Mouse (Mus musculus): ENCODE data around the gene Trpt1. TPM values are rescaled to one million over a fixed set of nuclear protein-coding genes. Genes with fewer than 3 reads are reported as not detected.

Gene Trpt1
- polyA plus RNA-seq, 1 experiment from 2014 or later, result 10.3 TPM

- peaks cover 27% of the 10 kb centered on the region for H3K4me1 ChIP-seq (replicated peaks; ENCODE audit: control insufficient read depth, insufficient read depth, low read length)
- peak overlapping the region; percentile 70 for H3K4me3 ChIP-seq (ENCODE audit: low read depth, low read length)
- peak overlapping the region; percentile 82 for H3K4me2 ChIP-seq (ENCODE audit: low read length)
- H3K9ac ChIP-seq (ENCODE audit: low read length), result peak overlapping the region; percentile 38
- DNase-seq (ENCODE audit: low spot score), result peak; percentile 66
- WGBS, result 11% methylated on average over 11 of the region's 11 CpGs
- no peaks in the 10 kb centered on the region for H3K9me3 ChIP-seq (ENCODE audit: control insufficient read depth, low read length)
- H3K27ac ChIP-seq (ENCODE audit: low read depth), result peak overlapping the region; percentile 10
- H3K27me3 ChIP-seq (replicated peaks; ENCODE audit: control insufficient read depth, insufficient read depth, low read length), result no peaks in the 10 kb centered on the region
- no peak for ATAC-seq (replicated peaks; ENCODE audit: low FRiP score, low TSS enrichment, low read depth)
- H3K36me3 ChIP-seq (ENCODE audit: control insufficient read depth, insufficient read depth, low read length), result peaks cover 41% of the 10 kb centered on the region
These were observed 16.9 kb upstream of the Trpt1 start for GRCm38 (mm10) chr19:6979001-6979479.

DNA sequence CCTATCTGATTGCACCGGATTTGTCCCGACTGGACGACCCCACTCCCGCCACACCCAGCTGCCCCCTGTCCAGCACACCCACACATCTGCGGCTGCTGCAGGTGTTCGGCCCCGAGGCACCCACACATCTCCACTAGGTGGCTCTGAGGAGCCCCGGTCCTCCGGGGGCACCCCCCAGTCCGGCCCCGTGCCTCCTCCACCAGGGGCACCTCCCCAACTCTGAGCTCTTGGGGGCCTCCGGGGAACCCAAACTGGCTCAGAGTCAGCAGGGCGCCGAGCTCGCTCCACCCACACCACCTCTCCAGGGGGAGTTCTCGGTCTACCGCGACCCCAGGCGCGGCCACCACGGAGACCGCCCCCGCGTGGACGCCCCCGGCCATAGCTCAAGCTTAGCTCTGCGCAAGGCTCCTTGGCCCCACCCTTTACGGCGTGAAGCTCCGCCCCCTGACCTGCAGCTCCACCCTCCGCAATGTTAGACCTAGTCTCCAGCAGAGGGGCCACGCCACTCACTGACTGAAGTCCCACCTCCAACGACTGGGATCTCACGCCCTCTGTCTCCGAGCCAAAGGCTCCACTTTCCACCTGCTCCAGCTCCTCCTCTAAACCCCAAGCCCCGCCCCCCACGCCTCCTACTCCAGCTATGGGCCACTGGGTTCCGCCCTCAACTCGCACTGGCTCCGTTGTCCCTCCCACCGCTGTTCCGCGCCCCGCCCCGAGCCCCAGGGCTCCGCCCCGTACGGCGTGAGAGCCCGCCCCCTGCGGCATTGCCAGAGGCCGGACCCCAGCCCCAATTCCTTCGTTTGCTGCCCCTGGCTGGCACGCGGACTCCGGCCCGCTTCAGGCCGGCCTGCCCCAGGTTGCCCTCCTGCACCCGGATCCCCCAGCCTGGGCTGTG is 16.2 kb upstream of the Trpt1 start:
- peak; percentile 100 for DNase-seq (ENCODE audit: low spot score)
- H3K4me3 ChIP-seq (ENCODE audit: low read depth, low read length), result peak overlapping the region; percentile 70
- H3K9me3 ChIP-seq (ENCODE audit: control insufficient read depth, low read length), result no peaks in the 10 kb centered on the region
- peak overlapping the region; percentile 82 for H3K9ac ChIP-seq (ENCODE audit: low read length)
- WGBS, result under 1% methylated on average over 59 of the region's 59 CpGs
- peaks cover 27% of the 10 kb centered on the region for H3K4me1 ChIP-seq (replicated peaks; ENCODE audit: control insufficient read depth, insufficient read depth, low read length)
- ATAC-seq (replicated peaks; ENCODE audit: low FRiP score, low TSS enrichment, low read depth), result peak; percentile 86
- H3K27me3 ChIP-seq (replicated peaks; ENCODE audit: control insufficient read depth, insufficient read depth, low read length), result no peaks in the 10 kb centered on the region
- H3K27ac ChIP-seq (ENCODE audit: low read depth), result peak overlapping the region; percentile 85
- peak overlapping the region; percentile 82 for H3K4me2 ChIP-seq (ENCODE audit: low read length)
- peaks cover 45% of the 10 kb centered on the region for H3K36me3 ChIP-seq (ENCODE audit: control insufficient read depth, insufficient read depth, low read length)

DNA sequence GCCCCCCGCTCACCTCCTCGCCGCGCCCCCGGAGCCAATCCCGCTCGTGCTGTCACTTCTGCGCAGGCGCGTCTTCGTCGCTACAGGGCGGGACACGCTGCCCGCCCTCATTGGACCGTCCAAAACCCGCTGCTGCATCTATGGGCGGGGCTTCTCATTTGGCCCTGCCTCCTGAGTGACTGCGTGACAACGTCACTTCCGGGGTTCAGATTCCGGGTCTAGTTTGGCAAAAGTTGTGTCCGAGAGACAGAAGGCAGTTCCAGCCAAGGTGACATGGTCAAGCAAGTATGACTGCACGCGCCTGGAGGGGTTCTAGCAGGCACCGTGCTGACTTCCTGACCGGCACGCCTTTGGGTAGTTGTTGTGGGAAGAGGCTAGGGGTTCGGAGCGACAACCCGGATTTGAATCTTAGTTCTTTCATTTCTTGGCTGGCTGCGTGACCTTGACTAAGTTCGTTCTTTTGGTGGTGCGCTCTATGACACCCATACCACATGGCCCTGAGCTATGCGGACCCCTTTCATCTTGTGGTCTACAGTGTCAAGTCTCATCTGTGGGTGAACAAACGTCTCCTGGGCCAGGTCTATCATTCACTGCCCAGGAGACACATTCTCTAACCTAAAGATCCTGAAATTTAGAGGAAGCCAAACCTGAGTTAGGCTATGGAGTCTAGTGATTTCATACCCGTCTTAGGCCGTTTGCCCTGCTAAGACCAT is 15.4 kb upstream of the Trpt1 start, which contains the start of gene Fkbp2:
Fkbp2 (minus strand) TSS at position 121 of the 713 bp plus-strand sequence.
- H3K36me3 ChIP-seq (ENCODE audit: control insufficient read depth, insufficient read depth, low read length), result peaks cover 53% of the 10 kb centered on the region

DNA sequence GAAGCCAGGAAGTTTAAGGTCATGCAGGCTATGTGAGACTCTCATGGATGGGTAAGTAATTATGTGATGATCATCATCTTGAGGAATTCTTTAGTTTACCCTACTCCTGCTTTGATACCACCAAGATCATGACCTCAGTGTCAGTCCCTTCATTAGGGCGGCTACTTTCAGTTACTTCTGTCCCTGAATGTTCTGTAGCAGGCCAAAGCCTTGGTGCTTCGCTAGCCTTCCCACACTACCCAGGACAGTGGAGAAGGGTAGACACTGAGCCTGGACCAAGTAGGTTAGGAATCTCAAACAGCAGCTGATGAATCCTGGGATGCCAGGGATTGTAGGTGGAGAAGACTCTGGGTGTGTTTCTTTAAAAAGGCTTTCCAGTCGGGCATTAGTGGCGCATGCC is 14.5 kb upstream of the Trpt1 start:
- peak overlapping the region; percentile 82; the same call in 1 of the 2 replicates for H3K4me2 ChIP-seq (ENCODE audit: low read length)
- H3K9ac ChIP-seq (ENCODE audit: low read length), result no peak overlapping the region
- H3K36me3 ChIP-seq (ENCODE audit: control insufficient read depth, insufficient read depth, low read length), result peaks cover 53% of the 10 kb centered on the region
- H3K9me3 ChIP-seq (ENCODE audit: control insufficient read depth, low read length), result no peaks in the 10 kb centered on the region
- peak overlapping the region; percentile 70; the same call in 1 of the 2 replicates for H3K4me3 ChIP-seq (ENCODE audit: low read depth, low read length)
- H3K4me1 ChIP-seq (replicated peaks; ENCODE audit: control insufficient read depth, insufficient read depth, low read length), result peaks cover 26% of the 10 kb centered on the region
- 87% methylated on average over 4 of the region's 4 CpGs for WGBS
- H3K27ac ChIP-seq (ENCODE audit: low read depth), result no peak overlapping the region
- H3K27me3 ChIP-seq (replicated peaks; ENCODE audit: control insufficient read depth, insufficient read depth, low read length), result no peaks in the 10 kb centered on the region
- ATAC-seq (replicated peaks; ENCODE audit: low FRiP score, low TSS enrichment, low read depth), result no peak
- no peak for DNase-seq (ENCODE audit: low spot score)

More for the DNA sequence above, 15.4 kb upstream of the Trpt1 start, which contains the start of gene Fkbp2:
- Histone ChIP-seq H3K27me3 (replicated peaks; ENCODE audit: control insufficient read depth, insufficient read depth, low read length) (no peaks in the 10 kb centered on the region), H3K4me1 (replicated peaks; ENCODE audit: control insufficient read depth, insufficient read depth, low read length) (peaks cover 27% of the 10 kb centered on the region), H3K9ac (ENCODE audit: low read length) (peak within 1 kb of the TSS; percentile 82), H3K4me2 (ENCODE audit: low read length) (peak within 1 kb of the TSS; percentile 82), H3K9me3 (ENCODE audit: control insufficient read depth, low read length) (no peaks in the 10 kb centered on the region), H3K27ac (ENCODE audit: low read depth) (peak within 1 kb of the TSS; percentile 85), H3K4me3 (ENCODE audit: low read depth, low read length) (peak within 1 kb of the TSS; percentile 70)
- WGBS, result 2% methylated on average over 38 of the region's 38 CpGs
- ATAC-seq (replicated peaks; ENCODE audit: low FRiP score, low TSS enrichment, low read depth) (peak; percentile 86), DNase-seq (ENCODE audit: low spot score) (peak; percentile 99)

DNA sequence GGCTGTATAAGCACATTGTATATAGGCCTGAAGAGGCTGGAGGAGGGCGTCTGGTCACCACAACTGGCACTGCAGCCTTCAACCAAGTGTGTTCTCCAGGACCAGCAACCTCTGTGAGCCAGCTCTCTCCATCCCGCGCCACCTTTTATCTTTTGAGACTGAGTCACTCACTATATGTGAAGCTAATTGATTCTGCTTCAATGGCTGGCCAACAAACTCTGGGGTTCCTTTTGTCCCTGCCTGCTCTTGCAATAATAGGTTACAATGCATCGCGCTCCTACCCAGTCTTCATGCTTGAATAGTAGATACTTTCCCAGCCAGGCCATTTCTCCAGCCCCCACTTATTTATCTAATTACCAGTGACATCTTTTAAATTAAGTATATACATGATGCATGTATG is 12.3 kb upstream of the Trpt1 start:
- Histone ChIP-seq H3K9me3 (ENCODE audit: control insufficient read depth, low read length) (no peaks in the 10 kb centered on the region), H3K4me1 (replicated peaks; ENCODE audit: control insufficient read depth, insufficient read depth, low read length) (peaks cover 27% of the 10 kb centered on the region), H3K9ac (ENCODE audit: low read length) (no peak overlapping the region), H3K36me3 (ENCODE audit: control insufficient read depth, insufficient read depth, low read length) (peaks cover 35% of the 10 kb centered on the region), H3K27me3 (replicated peaks; ENCODE audit: control insufficient read depth, insufficient read depth, low read length) (no peaks in the 10 kb centered on the region), H3K27ac (ENCODE audit: low read depth) (no peak overlapping the region), H3K4me2 (ENCODE audit: low read length) (no peak overlapping the region), H3K4me3 (ENCODE audit: low read depth, low read length) (no peak overlapping the region)
- ATAC-seq (replicated peaks; ENCODE audit: low FRiP score, low TSS enrichment, low read depth) (no peak), DNase-seq (ENCODE audit: low spot score) (no peak)
- WGBS, result 93% methylated on average over 5 of the region's 5 CpGs

DNA sequence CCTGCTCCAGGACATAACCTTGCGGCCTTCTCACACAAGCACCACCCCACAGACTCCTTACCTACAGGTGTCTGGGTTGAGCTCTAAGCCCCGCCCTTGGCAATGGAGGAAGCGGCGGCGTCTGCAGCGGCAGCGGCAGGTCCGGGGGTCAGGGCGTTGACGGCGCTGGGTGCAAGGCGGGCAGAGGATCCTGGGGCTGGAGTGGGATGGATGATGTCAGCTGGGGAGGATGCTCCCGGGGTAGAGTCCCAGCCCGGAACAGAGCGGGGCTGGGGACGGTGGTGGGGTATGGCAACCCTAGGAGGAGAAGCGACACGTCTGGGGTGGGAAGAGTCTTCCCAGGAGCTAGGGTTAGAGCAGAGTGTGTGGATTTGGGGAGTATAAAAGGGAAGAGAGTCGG is 10.6 kb upstream of the Trpt1 start:
- ATAC-seq (replicated peaks; ENCODE audit: low FRiP score, low TSS enrichment, low read depth) (no peak), DNase-seq (ENCODE audit: low spot score) (no peak)
- Histone ChIP-seq H3K4me1 (replicated peaks; ENCODE audit: control insufficient read depth, insufficient read depth, low read length) (peaks cover 20% of the 10 kb centered on the region), H3K9me3 (ENCODE audit: control insufficient read depth, low read length) (no peaks in the 10 kb centered on the region), H3K4me3 (ENCODE audit: low read depth, low read length) (no peak overlapping the region), H3K4me2 (ENCODE audit: low read length) (no peak overlapping the region), H3K27ac (ENCODE audit: low read depth) (no peak overlapping the region), H3K36me3 (ENCODE audit: control insufficient read depth, insufficient read depth, low read length) (peaks cover 34% of the 10 kb centered on the region), H3K27me3 (replicated peaks; ENCODE audit: control insufficient read depth, insufficient read depth, low read length) (no peaks in the 10 kb centered on the region), H3K9ac (ENCODE audit: low read length) (no peak overlapping the region)
- WGBS, result 84% methylated on average over 19 of the region's 19 CpGs

DNA sequence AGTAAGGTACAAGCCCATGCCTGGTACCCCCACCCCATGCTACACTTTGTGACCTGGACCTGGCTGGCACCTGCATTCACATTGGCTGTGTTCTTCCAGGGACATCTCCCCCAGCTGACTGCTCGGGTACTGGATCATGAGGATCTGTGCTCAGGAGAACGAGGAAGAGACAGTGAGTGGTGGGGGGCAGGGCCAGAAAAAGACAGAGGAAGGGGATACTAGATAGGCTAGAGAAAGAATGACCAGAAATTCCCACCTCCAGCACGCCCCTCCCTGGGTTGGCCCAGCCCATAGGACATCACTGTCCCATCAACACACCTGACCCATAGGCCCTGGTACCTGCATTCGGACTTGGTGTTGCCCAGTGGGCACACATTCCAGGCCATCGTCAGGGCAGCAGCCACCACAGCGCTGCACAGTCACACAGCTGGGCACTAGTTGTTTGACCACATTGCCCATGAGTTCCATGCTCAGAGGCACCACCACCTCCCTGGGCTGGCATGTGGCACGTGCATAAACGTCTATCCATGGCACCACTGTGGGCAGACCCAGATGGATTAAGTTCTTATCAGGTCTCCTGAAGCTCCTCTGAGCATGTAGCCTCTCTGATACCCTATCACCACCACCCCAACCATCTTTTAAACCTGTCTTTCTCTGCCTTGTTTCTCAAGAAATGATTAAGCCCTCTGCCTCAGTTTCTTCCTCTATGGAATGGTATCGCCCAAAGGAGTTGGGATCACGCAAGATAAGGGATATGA is 9.8 kb upstream of the Trpt1 start:
- Histone ChIP-seq H3K36me3 (ENCODE audit: control insufficient read depth, insufficient read depth, low read length) (peaks cover 34% of the 10 kb centered on the region), H3K9me3 (ENCODE audit: control insufficient read depth, low read length) (no peaks in the 10 kb centered on the region), H3K4me2 (ENCODE audit: low read length) (peak overlapping the region; percentile 65), H3K27me3 (replicated peaks; ENCODE audit: control insufficient read depth, insufficient read depth, low read length) (no peaks in the 10 kb centered on the region), H3K9ac (ENCODE audit: low read length) (peak overlapping the region; percentile 85), H3K4me1 (replicated peaks; ENCODE audit: control insufficient read depth, insufficient read depth, low read length) (peaks cover 16% of the 10 kb centered on the region), H3K27ac (ENCODE audit: low read depth) (no peak overlapping the region), H3K4me3 (ENCODE audit: low read depth, low read length) (peak overlapping the region; percentile 87)
- WGBS, result 76% methylated on average over 10 of the region's 10 CpGs
- no peak for DNase-seq (ENCODE audit: low spot score)
- ATAC-seq (replicated peaks; ENCODE audit: low FRiP score, low TSS enrichment, low read depth), result no peak

Measured in intestine, embryonic 14.5 days (tissue).